Mouse (Mus musculus): Measurements from ENCODE around the gene Tpm1. TPM values are rescaled to one million over a fixed set of nuclear protein-coding genes. Genes with fewer than 3 reads are reported as not detected.

Tpm1 gene
- polyA plus RNA-seq, 1 experiment from 2014 or later: 3,954 TPM

DNA sequence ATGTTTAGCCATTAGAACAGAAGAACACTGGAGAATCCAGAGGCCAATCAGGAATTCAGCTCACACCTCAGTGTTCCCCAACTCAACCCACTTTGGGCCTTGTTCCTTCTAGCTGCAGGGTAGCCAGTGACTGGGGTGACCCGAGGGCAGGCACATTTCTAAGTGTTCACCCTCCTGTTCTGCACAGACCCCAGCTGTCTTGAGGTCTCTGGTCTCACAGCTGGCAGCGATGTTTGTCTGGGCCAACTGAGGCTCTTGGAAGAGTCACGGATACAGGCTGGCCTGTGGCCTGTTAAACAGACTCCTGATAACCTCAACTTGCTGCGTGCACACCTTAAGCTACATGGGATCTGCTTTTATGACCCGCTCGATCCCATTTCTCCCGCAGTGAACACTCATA lies 23.1 kb downstream of the Tpm1 start:
- peak overlapping the region; percentile 66 for H3K27ac ChIP-seq (replicated peaks)
- peaks cover 66% of the 10 kb centered on the region for H3K4me1 ChIP-seq
- no peak overlapping the region for H3K4me2 ChIP-seq
- no peaks in the 10 kb centered on the region for H3K27me3 ChIP-seq (replicated peaks)
- peaks cover 100% of the 10 kb centered on the region for H3K36me3 ChIP-seq
- H3K9ac ChIP-seq: 0 out of 2 replicates have a peak overlapping the region, but pooled peaks have one; percentile 48
- ATAC-seq (ENCODE audit: extremely low read depth, insufficient number of reproducible peaks, low FRiP score, low TSS enrichment): no peak
- no peak overlapping the region for H3K4me3 ChIP-seq
- no peaks in the 10 kb centered on the region for H3K9me3 ChIP-seq
- 71% methylated on average over 7 of the region's 7 CpGs for WGBS

DNA sequence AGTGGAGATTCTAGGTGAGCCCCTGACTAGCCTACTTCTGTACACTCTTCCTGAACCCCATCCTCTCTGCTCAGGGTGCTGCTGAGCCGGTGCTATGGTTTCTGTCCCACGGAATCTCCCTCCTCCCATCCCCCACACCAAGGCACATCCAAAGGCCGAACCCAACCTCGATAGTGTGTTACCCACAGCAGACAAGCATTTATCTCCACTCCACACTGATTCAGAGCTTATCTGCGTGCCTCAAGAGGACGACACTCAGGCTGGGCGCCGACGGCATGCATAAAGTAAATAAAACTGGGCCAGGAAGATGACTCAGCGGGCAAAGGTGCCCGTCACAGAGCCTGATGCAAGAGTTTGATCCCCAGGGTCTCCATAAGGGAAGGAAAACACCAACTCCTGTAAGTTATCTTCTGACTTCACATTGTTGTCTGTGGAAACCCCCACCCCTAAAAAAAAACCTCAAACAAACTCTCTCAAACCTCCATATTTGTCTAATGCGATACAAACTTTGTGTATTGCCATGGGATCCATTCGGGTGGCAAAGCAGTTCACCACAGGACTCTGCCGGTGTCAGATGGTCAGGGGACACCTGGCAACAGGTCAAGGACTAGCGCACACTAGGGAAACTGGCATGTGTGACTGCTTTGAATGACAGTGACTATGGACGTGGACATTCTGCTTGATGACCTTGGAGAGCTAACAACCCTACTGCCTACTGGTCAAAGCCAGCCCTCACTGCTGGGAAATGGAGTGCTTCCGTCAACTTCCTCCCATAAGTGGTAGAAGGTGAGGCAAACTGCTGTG lies 24.1 kb downstream of the Tpm1 start:
- peaks cover 92% of the 10 kb centered on the region for H3K36me3 ChIP-seq
- peak overlapping the region; percentile 19; the same call in 1 of the 2 replicates for H3K4me2 ChIP-seq
- WGBS: 25% methylated on average over 17 of the region's 17 CpGs
- peak; percentile 28; the same call in 1 of the 2 replicates for ATAC-seq (ENCODE audit: extremely low read depth, insufficient number of reproducible peaks, low FRiP score, low TSS enrichment)
- H3K9me3 ChIP-seq: no peaks in the 10 kb centered on the region
- peak overlapping the region; percentile 66 for H3K27ac ChIP-seq (replicated peaks)
- H3K4me3 ChIP-seq: no peak overlapping the region
- no peaks in the 10 kb centered on the region for H3K27me3 ChIP-seq (replicated peaks)
- peaks cover 73% of the 10 kb centered on the region for H3K4me1 ChIP-seq
- H3K9ac ChIP-seq: no peak overlapping the region

- peaks cover 75% of the 10 kb centered on the region for H3K36me3 ChIP-seq
- peaks cover 70% of the 10 kb centered on the region for H3K4me1 ChIP-seq
- no peak overlapping the region for H3K4me2 ChIP-seq
- 91% methylated on average over 9 of the region's 9 CpGs for WGBS
- H3K27ac ChIP-seq (replicated peaks): no peak overlapping the region
- no peaks in the 10 kb centered on the region for H3K27me3 ChIP-seq (replicated peaks)
- H3K4me3 ChIP-seq: no peak overlapping the region
- no peak overlapping the region for H3K9ac ChIP-seq
- H3K9me3 ChIP-seq: no peaks in the 10 kb centered on the region
- ATAC-seq (ENCODE audit: extremely low read depth, insufficient number of reproducible peaks, low FRiP score, low TSS enrichment): no peak
Observed at GRCm38 (mm10) chr9:67023371-67023770, 25.8 kb downstream of the Tpm1 start.

DNA sequence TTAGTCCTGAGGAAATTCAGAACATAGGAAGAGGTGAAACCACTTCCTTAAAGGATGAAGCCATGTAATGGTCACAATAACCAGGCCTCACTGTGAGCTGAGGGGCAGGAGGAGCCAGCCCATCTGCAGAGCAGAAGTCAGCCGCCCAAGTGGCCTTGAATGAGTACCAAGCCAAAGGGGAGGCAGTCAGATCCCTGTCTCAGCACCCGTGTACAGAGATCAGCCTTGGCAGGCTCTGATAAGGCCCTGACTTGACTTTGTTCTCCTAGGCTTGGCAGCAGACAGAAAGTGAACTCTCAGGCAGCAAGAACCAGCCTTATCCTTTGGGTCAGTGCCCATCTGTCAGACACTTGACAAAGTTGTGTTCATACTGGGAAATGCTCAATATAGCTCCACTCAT lies 29.1 kb downstream of the Tpm1 start:
- Histone ChIP-seq H3K36me3 (peaks cover 42% of the 10 kb centered on the region), H3K4me2 (no peak overlapping the region; the same call in 1 of the 2 replicates), H3K4me3 (no peak overlapping the region), H3K27me3 (replicated peaks) (no peaks in the 10 kb centered on the region), H3K27ac (replicated peaks) (peak overlapping the region; percentile 83), H3K9ac (no peak overlapping the region), H3K9me3 (no peaks in the 10 kb centered on the region), H3K4me1 (peaks cover 41% of the 10 kb centered on the region)
- peak; percentile 58; the same call in 1 of the 2 replicates for ATAC-seq (ENCODE audit: extremely low read depth, insufficient number of reproducible peaks, low FRiP score, low TSS enrichment)
- WGBS: 22% methylated on average over 2 of the region's 2 CpGs

- Histone ChIP-seq H3K4me3 (no peak overlapping the region), H3K27ac (replicated peaks) (0 out of 2 replicates have a peak overlapping the region, but pooled peaks have one; percentile 4), H3K9ac (no peak overlapping the region), H3K9me3 (no peaks in the 10 kb centered on the region), H3K36me3 (no peaks in the 10 kb centered on the region), H3K27me3 (replicated peaks) (no peaks in the 10 kb centered on the region), H3K4me2 (no peak overlapping the region), H3K4me1 (peaks cover 29% of the 10 kb centered on the region)
- no peak for ATAC-seq (ENCODE audit: extremely low read depth, insufficient number of reproducible peaks, low FRiP score, low TSS enrichment)
- 26% methylated on average over 2 of the region's 2 CpGs for WGBS
Observed at GRCm38 (mm10) chr9:67013501-67013900, 35.7 kb downstream of the Tpm1 start.

- Histone ChIP-seq H3K9ac (no peak overlapping the region), H3K9me3 (no peaks in the 10 kb centered on the region), H3K4me3 (no peak overlapping the region), H3K27ac (replicated peaks) (peak overlapping the region; percentile 8; the same call in 1 of the 2 replicates), H3K4me2 (no peak overlapping the region), H3K4me1 (peaks cover 31% of the 10 kb centered on the region), H3K36me3 (no peaks in the 10 kb centered on the region), H3K27me3 (replicated peaks) (no peaks in the 10 kb centered on the region)
- no peak; the same call in 1 of the 2 replicates for ATAC-seq (ENCODE audit: extremely low read depth, insufficient number of reproducible peaks, low FRiP score, low TSS enrichment)
- 34% methylated on average over 3 of the region's 3 CpGs for WGBS
Observed at GRCm38 (mm10) chr9:67012470-67012869, 36.7 kb downstream of the Tpm1 start.

DNA sequence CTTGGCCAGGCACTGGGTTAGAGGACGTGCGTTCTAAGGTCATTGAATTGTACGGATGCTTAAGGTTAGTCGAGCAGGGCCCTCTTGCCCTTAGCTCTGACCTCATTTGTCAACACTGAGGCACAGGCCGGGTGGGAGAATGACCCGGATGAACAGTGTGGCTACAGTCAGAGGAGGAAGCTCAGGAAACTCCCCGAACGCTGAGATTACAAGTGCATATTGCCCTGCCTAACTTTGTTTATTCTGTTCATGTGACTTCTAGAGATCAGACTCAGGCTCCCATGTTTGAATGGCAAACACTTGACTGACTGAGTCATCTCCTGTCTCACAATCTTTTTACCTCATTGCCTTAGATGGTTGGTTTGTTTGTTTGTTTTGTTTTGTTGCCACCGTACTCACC lies 37.7 kb downstream of the Tpm1 start:
- H3K36me3 ChIP-seq: no peaks in the 10 kb centered on the region
- H3K4me2 ChIP-seq: no peak overlapping the region
- no peaks in the 10 kb centered on the region for H3K9me3 ChIP-seq
- no peak overlapping the region for H3K9ac ChIP-seq
- 54% methylated on average over 9 of the region's 9 CpGs for WGBS
- ATAC-seq (ENCODE audit: extremely low read depth, insufficient number of reproducible peaks, low FRiP score, low TSS enrichment): no peak
- H3K4me3 ChIP-seq: no peak overlapping the region
- H3K27me3 ChIP-seq (replicated peaks): no peaks in the 10 kb centered on the region
- H3K4me1 ChIP-seq: peaks cover 31% of the 10 kb centered on the region
- H3K27ac ChIP-seq (replicated peaks): no peak overlapping the region

GRCm38 (mm10) chr9:67008781-67009180 lies 40.4 kb downstream of the Tpm1 start:
- Histone ChIP-seq H3K27me3 (replicated peaks) (no peaks in the 10 kb centered on the region), H3K9me3 (no peaks in the 10 kb centered on the region), H3K4me1 (peaks cover 42% of the 10 kb centered on the region), H3K4me2 (no peak overlapping the region), H3K9ac (no peak overlapping the region), H3K4me3 (no peak overlapping the region), H3K27ac (replicated peaks) (no peak overlapping the region; the same call in 1 of the 2 replicates), H3K36me3 (no peaks in the 10 kb centered on the region)
- ATAC-seq (ENCODE audit: extremely low read depth, insufficient number of reproducible peaks, low FRiP score, low TSS enrichment): no peak
- 36% methylated on average over 11 of the region's 11 CpGs for WGBS

GRCm38 (mm10) chr9:67006376-67006775 lies 42.8 kb downstream of the Tpm1 start:
- WGBS: 57% methylated on average over 4 of the region's 4 CpGs

GRCm38 (mm10) chr9:67005161-67005742 lies 44.0 kb downstream of the Tpm1 start:
- 73% methylated on average over 11 of the region's 11 CpGs for WGBS
- Histone ChIP-seq H3K27me3 (replicated peaks) (no peaks in the 10 kb centered on the region), H3K9ac (no peak overlapping the region), H3K4me1 (peaks cover 22% of the 10 kb centered on the region), H3K36me3 (no peaks in the 10 kb centered on the region), H3K4me3 (no peak overlapping the region), H3K27ac (replicated peaks) (no peak overlapping the region), H3K4me2 (no peak overlapping the region), H3K9me3 (no peaks in the 10 kb centered on the region)
- ATAC-seq (ENCODE audit: extremely low read depth, insufficient number of reproducible peaks, low FRiP score, low TSS enrichment): no peak

More at GRCm38 (mm10) chr9:67006376-67006775, 42.8 kb downstream of the Tpm1 start:
- Histone ChIP-seq H3K9ac (peak overlapping the region; percentile 33; the same call in 1 of the 2 replicates), H3K4me1 (peaks cover 22% of the 10 kb centered on the region), H3K4me2 (no peak overlapping the region), H3K9me3 (no peaks in the 10 kb centered on the region), H3K27ac (replicated peaks) (no peak overlapping the region), H3K27me3 (replicated peaks) (no peaks in the 10 kb centered on the region), H3K36me3 (no peaks in the 10 kb centered on the region), H3K4me3 (no peak overlapping the region)
- no peak for ATAC-seq (ENCODE audit: extremely low read depth, insufficient number of reproducible peaks, low FRiP score, low TSS enrichment)

GRCm38 (mm10) chr9:67003656-67004055 lies 45.5 kb downstream of the Tpm1 start:
- 52% methylated on average over 4 of the region's 4 CpGs for WGBS

More at GRCm38 (mm10) chr9:67003656-67004055, 45.5 kb downstream of the Tpm1 start:
- H3K4me2 ChIP-seq: no peak overlapping the region
- no peak overlapping the region for H3K4me3 ChIP-seq
- H3K27ac ChIP-seq (replicated peaks): no peak overlapping the region
- peaks cover 20% of the 10 kb centered on the region for H3K4me1 ChIP-seq
- H3K27me3 ChIP-seq (replicated peaks): no peaks in the 10 kb centered on the region
- no peak for ATAC-seq (ENCODE audit: extremely low read depth, insufficient number of reproducible peaks, low FRiP score, low TSS enrichment)
- no peak overlapping the region for H3K9ac ChIP-seq
- no peaks in the 10 kb centered on the region for H3K36me3 ChIP-seq
- H3K9me3 ChIP-seq: no peaks in the 10 kb centered on the region

Data from heart, embryonic 13.5 days (tissue).